Mouse (Mus musculus) frontal cortex, adult 2 months (tissue): ENCODE data around the gene Cd44. TPM values are rescaled to one million over a fixed set of nuclear protein-coding genes. Genes with fewer than 3 reads are reported as not detected.
A peak's percentile ranks its signal among the peaks of the same experiment; 100 is the strongest.

ENCODE experiments used
- DNase-seq, 2 experiments: peaks; one replicate each; pipeline ENCODE4 v3.0.0; 2022; ENCODE audit warnings: low spot score in 1 of 2; ENCODE audit errors: extremely low spot score in 1 of 2
- polyA plus RNA-seq: library from polyadenylated mRNA; depleted of rRNA; stranded (reverse); fragments of >200 nt; gene quantifications from 2 replicates; pipeline ENCODE4 v1.2.3, GENCODE M21; 2012

Cd44 gene
- polyA plus RNA-seq, 1 experiment, result 2.0 TPM

DNA sequence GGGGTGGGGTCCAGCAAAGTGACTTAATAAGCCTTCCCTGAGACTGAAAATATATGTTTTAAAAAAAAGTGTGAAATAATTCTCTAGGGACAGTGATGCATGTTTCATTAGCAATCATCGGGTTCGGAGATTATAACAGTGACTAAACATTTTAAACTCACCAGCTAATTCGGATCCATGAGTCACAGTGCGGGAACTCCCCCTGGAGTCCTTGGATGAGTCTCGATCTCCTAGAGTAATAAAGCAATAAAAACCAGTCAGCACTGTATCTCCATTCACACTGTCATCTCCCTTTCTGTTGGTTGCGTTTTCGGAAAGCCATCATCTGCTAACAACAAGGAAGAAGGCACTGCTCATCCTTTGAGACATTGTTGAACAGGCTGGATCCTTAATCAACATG, 73.1 kb downstream of the Cd44 start:
- no peak for DNase-seq

DNA sequence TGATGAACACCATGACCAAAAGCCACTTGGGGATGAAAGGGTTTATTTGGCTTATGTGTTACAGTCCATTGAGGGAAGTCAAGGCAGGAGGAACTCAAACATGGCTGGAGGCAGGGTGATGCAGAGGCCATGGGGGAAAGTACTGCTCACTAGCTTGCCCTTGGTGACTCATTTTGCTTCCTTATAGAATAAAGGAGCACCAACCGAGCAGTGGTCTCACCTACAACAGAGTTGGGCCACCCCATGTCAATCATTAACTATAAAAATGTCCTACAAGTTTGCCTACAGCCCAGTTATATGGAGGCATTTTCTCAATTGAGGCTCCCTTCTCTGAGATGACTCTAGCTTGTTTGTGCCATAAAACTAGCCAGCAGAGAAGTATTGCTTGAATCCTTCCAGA, 73.6 kb downstream of the Cd44 start:
- DNase-seq, result no peak

GRCm38 (mm10) chr2:102825961-102826633, 75.4 kb downstream of the Cd44 start:
- no peak for DNase-seq

GRCm38 (mm10) chr2:102822036-102822435, 79.4 kb downstream of the Cd44 start:
- peak in 1 of 2 experiments; percentile 56 for DNase-seq

DNA sequence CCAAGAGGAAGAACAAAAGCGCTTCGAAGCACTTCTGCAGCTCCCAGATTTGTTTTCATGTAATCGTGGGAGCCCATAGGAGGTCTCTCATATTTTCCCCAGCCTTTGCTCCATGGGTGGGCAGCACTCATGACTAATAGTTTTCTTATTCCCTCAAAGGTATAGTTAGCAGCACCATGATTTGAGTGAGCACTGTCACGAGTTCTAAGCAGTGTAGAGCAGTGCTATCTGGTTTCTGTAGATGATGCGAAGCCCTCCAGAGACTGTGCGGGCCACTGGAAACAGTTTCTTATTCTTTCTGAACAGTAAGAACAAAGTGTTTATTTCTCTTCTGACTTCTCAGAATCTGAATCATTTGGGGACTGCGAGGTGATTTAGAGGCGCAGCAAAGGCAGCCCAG, 80.7 kb downstream of the Cd44 start:
- no peak for DNase-seq

GRCm38 (mm10) chr2:102820225-102820711, 81.2 kb downstream of the Cd44 start:
- DNase-seq, result no peak

- DNase-seq, result no peak
Measured at GRCm38 (mm10) chr2:102815289-102815809, 86.1 kb downstream of the Cd44 start.

DNA sequence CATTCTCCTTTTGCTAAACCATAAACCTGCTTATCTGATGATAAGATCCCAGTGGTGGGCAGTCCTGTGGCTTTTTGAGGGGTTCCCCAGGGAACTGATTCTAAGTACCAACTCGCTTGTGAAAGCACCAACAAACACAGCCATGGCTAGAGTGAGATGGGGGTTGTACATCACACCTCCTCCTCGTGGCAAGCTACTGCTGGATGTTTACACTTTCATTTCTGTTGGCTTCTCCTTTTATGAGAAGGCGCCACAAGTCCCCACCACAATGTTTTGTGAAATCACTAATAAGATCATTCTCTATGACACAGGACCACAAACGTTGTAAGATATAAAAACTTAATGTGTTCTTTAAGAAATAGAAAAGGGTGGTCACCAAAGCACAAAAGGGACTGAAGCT, 88.7 kb downstream of the Cd44 start:
- no peak for DNase-seq

DNA sequence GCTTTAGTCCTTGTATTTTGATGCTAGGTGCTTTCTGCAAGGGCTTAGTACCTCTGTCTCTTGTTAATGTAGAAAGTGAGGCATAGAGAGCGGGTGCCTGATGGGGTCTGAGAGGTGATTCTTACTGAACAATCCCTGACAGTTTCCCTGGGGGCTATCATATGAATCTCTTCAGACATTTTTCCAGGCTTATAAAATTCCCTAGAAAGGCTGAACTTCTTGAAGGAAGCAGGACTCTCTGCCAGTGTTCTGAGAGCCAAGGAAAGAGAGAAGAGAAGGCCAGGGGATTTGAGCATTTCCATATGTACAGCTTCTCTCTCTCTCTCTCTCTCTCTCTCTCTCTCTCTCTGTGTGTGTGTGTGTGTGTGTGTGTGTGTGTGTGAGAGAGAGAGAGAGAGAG, 92.0 kb downstream of the Cd44 start:
- DNase-seq, result no peak

- DNase-seq, result no peak
Measured at GRCm38 (mm10) chr2:102807633-102808032, 93.8 kb downstream of the Cd44 start.

DNA sequence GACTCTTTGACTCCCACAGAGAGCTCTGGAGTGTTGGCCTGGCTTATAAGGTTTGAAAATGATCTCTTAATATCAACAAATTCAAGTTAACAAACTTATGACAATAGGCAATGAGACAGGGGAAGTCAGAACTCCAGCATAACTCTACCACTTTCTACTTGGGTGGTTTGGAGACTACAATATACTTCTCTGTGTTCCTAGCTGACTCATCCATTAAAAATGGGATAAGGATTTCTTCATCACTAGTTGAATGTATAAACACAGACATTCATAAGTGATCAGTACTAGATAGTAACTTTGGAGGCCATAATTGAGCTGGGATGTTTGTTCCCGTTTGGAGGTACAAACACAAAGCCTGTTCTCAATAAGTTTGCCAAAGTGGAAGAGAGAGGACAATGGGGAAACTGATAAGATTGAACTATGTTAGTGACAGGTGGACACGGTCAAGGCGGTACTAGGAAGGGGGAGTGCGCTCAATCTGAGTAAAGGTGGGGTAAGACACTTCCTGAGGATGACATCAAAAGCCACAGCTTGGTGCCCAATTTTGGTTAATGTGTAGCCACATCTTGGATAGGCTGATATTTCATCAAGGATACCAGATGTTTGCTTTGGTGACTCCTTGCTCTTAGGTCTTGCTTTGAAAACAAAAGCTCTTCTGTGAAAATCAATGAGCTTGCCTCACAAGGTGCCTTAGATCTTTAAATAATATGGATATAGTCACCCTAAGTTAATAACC, 95.5 kb downstream of the Cd44 start:
- DNase-seq, result no peak

DNA sequence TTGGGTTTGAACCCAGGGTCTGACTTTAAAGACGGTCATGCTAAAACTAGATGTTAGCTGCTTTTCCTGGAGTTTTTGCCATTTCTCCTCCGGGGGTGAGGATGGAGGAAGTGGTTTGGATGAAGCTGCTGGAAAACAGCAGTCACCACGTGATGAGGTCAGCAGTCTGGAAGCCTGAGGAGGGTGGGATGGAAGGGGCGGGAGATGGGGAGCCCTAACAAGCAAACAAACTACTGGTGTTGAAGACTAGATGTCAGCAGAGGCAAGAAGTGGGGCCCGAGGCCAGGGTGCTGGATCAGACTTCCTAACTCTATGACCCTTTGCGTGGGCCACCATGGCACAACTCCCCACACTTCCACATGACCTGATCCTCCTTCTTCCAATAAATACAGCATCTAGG, 96.2 kb downstream of the Cd44 start:
- no peak for DNase-seq

GRCm38 (mm10) chr2:102804109-102804508, 97.4 kb downstream of the Cd44 start:
- DNase-seq, result peak in 1 of 2 experiments; percentile 74

GRCm38 (mm10) chr2:102801899-102802298, 99.6 kb downstream of the Cd44 start:
- DNase-seq, result no peak

DNA sequence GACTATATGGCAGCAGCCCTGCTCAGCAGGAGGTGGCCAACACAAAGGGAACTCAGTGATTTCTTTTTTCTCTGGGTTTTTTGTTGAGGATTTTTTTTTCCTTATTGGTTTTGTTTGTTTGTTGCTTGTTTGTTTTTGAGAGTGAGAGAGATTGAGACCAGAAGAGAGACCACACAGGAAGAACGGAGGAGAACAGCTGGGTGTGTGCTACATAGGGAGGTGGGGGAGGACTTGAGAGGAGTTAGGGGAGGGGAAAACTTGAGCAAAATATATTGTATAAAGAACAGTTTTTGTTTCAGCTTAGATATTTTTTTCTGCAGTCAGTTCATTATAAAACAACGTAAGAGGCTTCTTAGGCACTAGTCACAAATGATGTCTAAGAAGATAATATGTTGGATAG, 103.3 kb downstream of the Cd44 start:
- no peak for DNase-seq

DNA sequence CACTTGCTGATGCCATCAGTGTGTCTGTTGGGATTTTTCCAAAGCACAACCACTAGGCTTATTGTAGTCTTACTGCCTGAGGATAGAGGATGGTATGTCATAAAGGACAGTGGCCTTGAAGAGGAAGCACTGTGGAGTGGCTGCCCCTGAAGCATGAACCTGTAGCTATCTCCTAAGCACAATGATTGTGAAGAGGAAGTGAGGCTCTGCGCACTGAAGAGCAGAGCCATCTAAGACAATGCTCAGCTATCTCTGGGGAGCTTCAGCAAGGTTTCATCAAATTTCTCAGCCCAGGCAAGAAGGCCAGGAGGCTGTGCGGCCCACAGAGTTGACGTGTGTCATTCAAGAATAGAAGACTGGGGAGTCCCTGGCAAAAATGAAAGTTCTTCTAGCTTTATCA, 106.4 kb downstream of the Cd44 start:
- no peak for DNase-seq

DNA sequence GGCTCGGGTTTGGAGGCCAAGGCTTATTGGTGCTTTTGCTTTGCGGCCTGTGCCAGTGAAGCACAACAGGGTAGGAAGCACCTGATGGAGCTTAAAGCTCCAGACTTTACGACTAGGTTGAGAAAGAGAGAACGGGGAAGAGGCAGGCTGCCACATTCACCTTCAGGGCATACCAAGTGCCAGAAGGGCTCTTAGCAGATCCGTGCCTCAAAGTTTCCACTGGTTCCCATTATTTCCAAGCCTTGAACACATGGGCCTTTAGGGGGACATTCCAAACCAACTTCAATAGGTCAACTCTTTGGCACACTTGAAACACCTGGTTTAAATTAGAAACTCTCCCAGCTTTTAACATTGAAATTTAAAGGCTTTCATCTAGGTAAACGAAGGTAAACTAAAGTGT, 108.7 kb downstream of the Cd44 start:
- DNase-seq, result no peak

- no peak for DNase-seq
Measured at GRCm38 (mm10) chr2:102791641-102792040, 109.8 kb downstream of the Cd44 start.

- no peak for DNase-seq
Measured at GRCm38 (mm10) chr2:102785696-102786095, 115.8 kb downstream of the Cd44 start.

DNA sequence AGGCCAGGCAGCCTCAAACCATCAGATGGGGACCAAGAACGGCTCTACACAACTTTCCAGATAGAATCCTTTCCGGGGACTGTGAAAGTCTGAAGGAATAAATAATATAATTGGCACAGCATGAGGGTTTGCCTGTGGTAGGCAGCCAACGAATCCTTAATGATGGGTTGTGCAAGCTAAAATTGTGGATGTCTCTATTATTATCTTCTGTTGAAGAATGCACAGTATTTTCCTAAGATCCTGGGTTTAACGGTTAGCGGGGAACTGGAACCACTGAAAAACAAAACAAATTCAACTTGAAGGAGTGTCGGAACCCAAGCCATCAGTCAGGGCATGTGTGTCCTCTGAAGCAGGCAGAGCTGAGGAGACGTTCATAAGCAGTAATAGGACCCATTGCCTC, 118.7 kb downstream of the Cd44 start:
- DNase-seq, result no peak

- DNase-seq, result no peak
Measured at GRCm38 (mm10) chr2:102778208-102778607, 123.3 kb downstream of the Cd44 start.

DNA sequence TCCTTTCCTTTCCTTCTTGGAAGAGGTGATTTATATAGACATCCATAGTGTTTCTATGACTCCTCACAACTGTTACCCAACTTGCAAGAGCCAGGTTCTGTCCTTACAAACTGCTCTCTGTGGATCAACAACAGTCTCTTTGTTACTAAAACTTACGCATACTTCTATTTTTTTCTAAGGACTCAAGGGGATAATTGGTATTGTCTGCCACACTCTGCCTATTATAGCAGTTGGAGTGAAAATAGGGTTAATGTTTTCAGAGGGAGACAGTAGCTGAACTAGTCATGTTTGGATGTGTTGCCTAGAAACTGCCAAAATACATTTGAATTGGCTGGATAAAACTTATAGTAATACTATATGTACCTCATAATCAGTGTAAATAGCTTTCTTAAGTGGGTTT, 125.9 kb downstream of the Cd44 start:
- no peak for DNase-seq
